Mouse (Mus musculus) heart, postnatal 0 days (tissue): ENCODE measurements around the gene Spata2.

Experiments
- CTCF ChIP-seq: IDR thresholded peaks from 2 replicates; pipeline ENCODE4 v1.5.1; 2016; ENCODE audit warnings: antibody characterized with exemption, control low read depth, low read depth
- EP300 ChIP-seq: IDR thresholded peaks from 2 replicates; pipeline ENCODE4 v1.6.1; 2016; ENCODE audit warnings: antibody characterized with exemption, low read depth

- TF ChIP-seq EP300 (no peak), CTCF (no peak)
These were observed 7.8 kb downstream of the Spata2 start for GRCm38 (mm10) chr2:167484932-167485331.
